8 mouse cellular contexts compared by ENCODE assay signal in genomic region chr12:80111131-80112070, GRCm38 (mm10). TPM values are rescaled to one million over a fixed set of nuclear protein-coding genes. Genes with fewer than 3 reads are reported as not detected.
DNase-seq lines count a peak whose midpoint lies in the region; ATAC-seq and TF ChIP-seq lines count a peak whose summit lies in the region.

No protein-coding gene starts in this region.

- H3K9ac ChIP-seq in heart, embryonic 12.5 days = peak overlapping the region; percentile 99
- peak overlapping the region; percentile 98 for H3K9ac ChIP-seq in kidney, postnatal 0 days (ENCODE audit: low read depth, low read length)

- TF ChIP-seq POLR2A in cortical plate, adult 2 months (IDR thresholded peaks at IDR 0.05; ENCODE audit: extremely low read depth, insufficient read depth, low read length) = no peak

- no peaks in the 10 kb centered on the region; the same call in 1 of the 2 replicates for H3K4me1 ChIP-seq in cortical plate, adult 2 months (ENCODE audit: control insufficient read depth, insufficient read depth, low read length)
- peaks cover 41% of the 10 kb centered on the region for H3K4me1 ChIP-seq in heart, embryonic 12.5 days (replicated peaks)
- 0 out of 2 replicates have a peak, but pooled peaks cover 8% of the 10 kb centered on the region for H3K4me1 ChIP-seq in kidney, postnatal 0 days (replicated peaks; ENCODE audit: insufficient read depth, low read length)

- H3K27me3 ChIP-seq in heart, embryonic 12.5 days (replicated peaks) = no peaks in the 10 kb centered on the region
- H3K27me3 ChIP-seq in kidney, postnatal 0 days (ENCODE audit: insufficient read depth, low read length) = no peaks in the 10 kb centered on the region

- no peak for TF ChIP-seq CTCF in cortical plate, adult 2 months (IDR thresholded peaks at IDR 0.05; ENCODE audit: extremely low read depth, insufficient read depth, low read length)
- TF ChIP-seq CTCF in kidney, postnatal 0 days (IDR thresholded peaks at IDR 0.05; ENCODE audit: low read depth) = no peak

- ATAC-seq in cerebellum, adult (ENCODE audit: insufficient number of reproducible peaks, low FRiP score, low TSS enrichment) = no peak
- ATAC-seq in heart, embryonic 12.5 days (ENCODE audit: insufficient number of reproducible peaks, low FRiP score) = no peak
- no peak for ATAC-seq in kidney, postnatal 0 days (replicated peaks; ENCODE audit: low FRiP score, low read depth)

- H3K27ac ChIP-seq in cortical plate, adult 2 months (ENCODE audit: insufficient read depth, low read length) = peak overlapping the region; percentile 81
- H3K27ac ChIP-seq in heart, embryonic 12.5 days (ENCODE audit: poor library complexity, severe bottlenecking) = peak overlapping the region; percentile 95
- H3K27ac ChIP-seq in kidney, postnatal 0 days = peak overlapping the region; percentile 93

- WGBS in heart, embryonic 12.5 days = under 1% methylated on average over 29 of the region's 29 CpGs
- under 1% methylated on average over 29 of the region's 29 CpGs for WGBS in kidney, postnatal 0 days

- H3K9me3 ChIP-seq in heart, embryonic 12.5 days (replicated peaks) = no peaks in the 10 kb centered on the region
- no peaks in the 10 kb centered on the region for H3K9me3 ChIP-seq in kidney, postnatal 0 days (replicated peaks; ENCODE audit: low read length)

- H3K4me3 ChIP-seq in cortical plate, adult 2 months (ENCODE audit: insufficient read depth, low read length) = peak overlapping the region; percentile 65
- H3K4me3 ChIP-seq in heart, embryonic 12.5 days = peak overlapping the region; percentile 97
- peak overlapping the region; percentile 96 for H3K4me3 ChIP-seq in kidney, postnatal 0 days (replicated peaks; ENCODE audit: low read depth, low read length)

- H3K4me2 ChIP-seq in heart, embryonic 12.5 days = peak overlapping the region; percentile 87
- H3K4me2 ChIP-seq in kidney, postnatal 0 days (ENCODE audit: low read length) = peak overlapping the region; percentile 85

- DNase-seq in cerebellum, adult 9-11 months = peak; percentile 22
- DNase-seq in kidney, postnatal 0 days (ENCODE audit: low spot score) = peak; percentile 68
- peak; percentile 57 for DNase-seq in lung, postnatal 36 days
- DNase-seq in testis, postnatal 14 days (ENCODE audit: low spot score) = peak; percentile 46
- DNase-seq in ovary, postnatal 10 days (ENCODE audit: low spot score) = no peak

- H3K36me3 ChIP-seq in heart, embryonic 12.5 days = peaks cover 31% of the 10 kb centered on the region
- H3K36me3 ChIP-seq in kidney, postnatal 0 days (ENCODE audit: insufficient read depth, low read length) = peaks cover 15% of the 10 kb centered on the region

RNA-seq across cellular contexts. Expression of gene Zfp36l1, which starts 1.4 kb away (rescaled TPM):
- polyA plus RNA-seq in cortical plate, adult 2 months (2012; rRNA removed) = 21.8 and 23.3 TPM in 2 replicates
- polyA plus RNA-seq in heart, embryonic 12.5 days (2016; fragmentation: Nextera tagmentation; extraction: Ambion mirVana) = 98.4 and 101 TPM in 2 replicates
- polyA plus RNA-seq in kidney, postnatal 0 days (2015; fragmentation: Nextera tagmentation; extraction: Ambion mirVana) = 141 and 160 TPM in 2 replicates
